Comparison of ENCODE assay signal across 8 mouse cellular contexts in genomic region chr11:22987357-22987756, GRCm38 (mm10). TPM values are rescaled to one million over a fixed set of nuclear protein-coding genes. Genes with fewer than 3 reads are reported as not detected.
A peak's percentile ranks its signal among the peaks of the same experiment; 100 is the strongest.
DNase-seq lines count a peak whose midpoint lies in the region; ATAC-seq and TF ChIP-seq lines count a peak whose summit lies in the region.

No protein-coding gene starts in this region.

- ATAC-seq in forebrain, embryonic 14.5 days: no peak
- ATAC-seq in liver, embryonic 11.5 days (replicated peaks; ENCODE audit: low FRiP score): no peak
- ATAC-seq in megakaryocyte progenitor cell, adult 5-6 weeks (replicated peaks; ENCODE audit: poor library complexity): peak; percentile 45

- peak; percentile 72 for TF ChIP-seq CTCF in liver, adult 2 months (IDR thresholded peaks at IDR 0.05; ENCODE audit: low read depth, low read length)

- no peak overlapping the region for H3K4me3 ChIP-seq in forebrain, embryonic 14.5 days (ENCODE audit: low read depth, low read length)
- no peak overlapping the region for H3K4me3 ChIP-seq in forebrain, embryonic 10.5 days
- no peak overlapping the region for H3K4me3 ChIP-seq in liver, adult 2 months (ENCODE audit: insufficient read depth, low read depth, low read length)
- H3K4me3 ChIP-seq in liver, embryonic 11.5 days (ENCODE audit: low read depth, low read length): no peak overlapping the region

- TF ChIP-seq POLR2A in liver, adult 2 months (IDR thresholded peaks at IDR 0.05; ENCODE audit: extremely low read depth, insufficient read depth, low read length): no peak

- 54% methylated on average over 2 of the region's 2 CpGs for WGBS in forebrain, embryonic 14.5 days
- 66% methylated on average over 2 of the region's 2 CpGs for WGBS in forebrain, embryonic 10.5 days
- WGBS in liver, adult 2 months: 36% methylated on average over 2 of the region's 2 CpGs
- WGBS in liver, embryonic 11.5 days: 49% methylated on average over 2 of the region's 2 CpGs

- H3K4me1 ChIP-seq in forebrain, embryonic 14.5 days (ENCODE audit: control insufficient read depth, insufficient read depth, low read length): peaks cover 10% of the 10 kb centered on the region
- peaks cover 22% of the 10 kb centered on the region for H3K4me1 ChIP-seq in forebrain, embryonic 10.5 days
- H3K4me1 ChIP-seq in liver, adult 2 months (ENCODE audit: control insufficient read depth, insufficient read depth, low read length): peaks cover 7% of the 10 kb centered on the region
- H3K4me1 ChIP-seq in liver, embryonic 11.5 days (replicated peaks; ENCODE audit: control insufficient read depth, insufficient read depth, low read length): peaks cover 10% of the 10 kb centered on the region

- H3K9ac ChIP-seq in forebrain, embryonic 14.5 days (ENCODE audit: low read length): no peak overlapping the region
- H3K9ac ChIP-seq in liver, adult 2 months (ENCODE audit: low read depth, low read length): no peak overlapping the region
- no peak overlapping the region for H3K9ac ChIP-seq in liver, embryonic 11.5 days (ENCODE audit: low read depth, low read length)

- H3K36me3 ChIP-seq in forebrain, embryonic 14.5 days (ENCODE audit: control insufficient read depth, insufficient read depth, low read length): no peaks in the 10 kb centered on the region
- H3K36me3 ChIP-seq in forebrain, embryonic 10.5 days (replicated peaks): peaks cover 6% of the 10 kb centered on the region; the same call in 1 of the 2 replicates
- H3K36me3 ChIP-seq in liver, adult 2 months (ENCODE audit: control insufficient read depth, insufficient read depth, low read length): no peaks in the 10 kb centered on the region
- no peaks in the 10 kb centered on the region for H3K36me3 ChIP-seq in liver, embryonic 11.5 days (ENCODE audit: control insufficient read depth, insufficient read depth, low read length)

- H3K27ac ChIP-seq in forebrain, embryonic 14.5 days (ENCODE audit: low read depth, low read length): no peak overlapping the region
- H3K27ac ChIP-seq in forebrain, embryonic 10.5 days: no peak overlapping the region
- no peak overlapping the region for H3K27ac ChIP-seq in liver, adult 2 months (replicated peaks; ENCODE audit: insufficient read depth, low read depth, low read length)
- H3K27ac ChIP-seq in liver, embryonic 11.5 days (ENCODE audit: low read depth, low read length): no peak overlapping the region

- DNase-seq in forebrain, embryonic 14.5 days (ENCODE audit: low spot score): peak; percentile 86
- no peak for DNase-seq in forebrain, embryonic 10.5 days (ENCODE audit: extremely low spot score, low spot score)
- peak; percentile 69 for DNase-seq in liver, adult 2 months (ENCODE audit: extremely low read depth, low read depth, low spot score)
- DNase-seq in liver, embryonic 11.5 days (ENCODE audit: low spot score): no peak
- peak; percentile 58 for DNase-seq in T-cell, adult 2 months (ENCODE audit: low spot score)
- DNase-seq in forelimb bud, embryonic 11.5 days (ENCODE audit: low read depth, low spot score): peak; percentile 69
- no peak for DNase-seq in testis, postnatal 14 days (ENCODE audit: low spot score)

- no peaks in the 10 kb centered on the region for H3K27me3 ChIP-seq in forebrain, embryonic 14.5 days (replicated peaks; ENCODE audit: control insufficient read depth, insufficient read depth, low read length)
- no peaks in the 10 kb centered on the region for H3K27me3 ChIP-seq in forebrain, embryonic 10.5 days (ENCODE audit: poor library complexity, severe bottlenecking)
- H3K27me3 ChIP-seq in liver, adult 2 months (ENCODE audit: control insufficient read depth, insufficient read depth, low read length): no peaks in the 10 kb centered on the region
- no peaks in the 10 kb centered on the region for H3K27me3 ChIP-seq in liver, embryonic 11.5 days (replicated peaks; ENCODE audit: control insufficient read depth, insufficient read depth, low read length)

- H3K79me2 ChIP-seq in liver, adult 2 months (ENCODE audit: control insufficient read depth, insufficient read depth, low read length): peaks cover 13% of the 10 kb centered on the region

- H3K9me3 ChIP-seq in forebrain, embryonic 14.5 days (replicated peaks; ENCODE audit: control insufficient read depth, low read length): no peaks in the 10 kb centered on the region
- H3K9me3 ChIP-seq in forebrain, embryonic 10.5 days: no peaks in the 10 kb centered on the region
- H3K9me3 ChIP-seq in liver, embryonic 11.5 days (ENCODE audit: control insufficient read depth, low read length): no peaks in the 10 kb centered on the region

- no peak overlapping the region for H3K4me2 ChIP-seq in forebrain, embryonic 14.5 days (ENCODE audit: low read length)
- H3K4me2 ChIP-seq in liver, embryonic 11.5 days: no peak overlapping the region

RNA-seq across cellular contexts. Expression of gene Cct4, which starts 3.0 kb away (rescaled TPM):
- polyA plus RNA-seq in forebrain, embryonic 14.5 days (2014; fragmentation: Nextera tagmentation; extraction: Ambion mirVana): 378 and 395 TPM in 2 replicates
- 422 and 434 TPM in 2 replicates for polyA plus RNA-seq in forebrain, embryonic 10.5 days (2016; fragmentation: Nextera tagmentation; extraction: Ambion mirVana)
- 86.8 and 92.2 TPM in 2 replicates for total RNA-seq in liver, adult 2 months (2014; rRNA removed)
- 89.2 and 136 TPM in 2 replicates for polyA plus RNA-seq in liver, adult 2 months (2012; rRNA removed)
- polyA plus RNA-seq in liver, embryonic 11.5 days (2014; fragmentation: Nextera tagmentation; extraction: Ambion mirVana): 399 and 436 TPM in 2 replicates
- 346 and 370 TPM in 2 replicates for total RNA-seq in megakaryocyte progenitor cell, adult 5-6 weeks (2015)
- total RNA-seq in megakaryocyte progenitor cell, adult 5-6 weeks (2017): 218 and 319 TPM in 2 replicates

RNA-seq across cellular contexts. Expression of gene Commd1, which starts 5.2 kb away (rescaled TPM):
- 285 and 304 TPM in 2 replicates for polyA plus RNA-seq in forebrain, embryonic 14.5 days (2014; fragmentation: Nextera tagmentation; extraction: Ambion mirVana)
- polyA plus RNA-seq in forebrain, embryonic 10.5 days (2016; fragmentation: Nextera tagmentation; extraction: Ambion mirVana): 385 and 388 TPM in 2 replicates
- total RNA-seq in liver, adult 2 months (2014; rRNA removed): 42.4 and 53.5 TPM in 2 replicates
- 15.9 and 18.5 TPM in 2 replicates for polyA plus RNA-seq in liver, adult 2 months (2012; rRNA removed)
- polyA plus RNA-seq in liver, embryonic 11.5 days (2014; fragmentation: Nextera tagmentation; extraction: Ambion mirVana): 331 and 333 TPM in 2 replicates
- 141 and 159 TPM in 2 replicates for total RNA-seq in megakaryocyte progenitor cell, adult 5-6 weeks (2015)
- 89.6 and 105 TPM in 2 replicates for total RNA-seq in megakaryocyte progenitor cell, adult 5-6 weeks (2017)

RNA-seq across cellular contexts. Expression of gene Gm28048, which starts 5.5 kb away (rescaled TPM):
- 4.0 and 4.3 TPM in 2 replicates for polyA plus RNA-seq in forebrain, embryonic 14.5 days (2014; fragmentation: Nextera tagmentation; extraction: Ambion mirVana)
- 4.3 and 4.4 TPM in 2 replicates for polyA plus RNA-seq in forebrain, embryonic 10.5 days (2016; fragmentation: Nextera tagmentation; extraction: Ambion mirVana)
- total RNA-seq in liver, adult 2 months (2014; rRNA removed): 12.4 and 13.0 TPM in 2 replicates
- not detected in 2 replicates for polyA plus RNA-seq in liver, adult 2 months (2012; rRNA removed)
- 17.7 and 20.0 TPM in 2 replicates for polyA plus RNA-seq in liver, embryonic 11.5 days (2014; fragmentation: Nextera tagmentation; extraction: Ambion mirVana)
- 77.6 and 83.1 TPM in 2 replicates for total RNA-seq in megakaryocyte progenitor cell, adult 5-6 weeks (2015)
- 52.7 and 59.5 TPM in 2 replicates for total RNA-seq in megakaryocyte progenitor cell, adult 5-6 weeks (2017)

RNA-seq across cellular contexts. Expression of gene Zrsr1, which starts 15.6 kb away (rescaled TPM):
- 4.7 and 5.6 TPM in 2 replicates for polyA plus RNA-seq in forebrain, embryonic 14.5 days (2014; fragmentation: Nextera tagmentation; extraction: Ambion mirVana)
- polyA plus RNA-seq in forebrain, embryonic 10.5 days (2016; fragmentation: Nextera tagmentation; extraction: Ambion mirVana): 2.4 and 2.8 TPM in 2 replicates
- total RNA-seq in liver, adult 2 months (2014; rRNA removed): 5.6 and 6.8 TPM in 2 replicates
- 3.8 and 4.9 TPM in 2 replicates for polyA plus RNA-seq in liver, adult 2 months (2012; rRNA removed)
- 1.7 and 2.1 TPM in 2 replicates for polyA plus RNA-seq in liver, embryonic 11.5 days (2014; fragmentation: Nextera tagmentation; extraction: Ambion mirVana)
- 4.0 and 7.0 TPM in 2 replicates for total RNA-seq in megakaryocyte progenitor cell, adult 5-6 weeks (2015)
- total RNA-seq in megakaryocyte progenitor cell, adult 5-6 weeks (2017): 10.3 and 11.2 TPM in 2 replicates

RNA-seq across cellular contexts. Expression of gene Fam161a, which starts 20.0 kb away (rescaled TPM):
- 3.2 and 4.1 TPM in 2 replicates for polyA plus RNA-seq in forebrain, embryonic 14.5 days (2014; fragmentation: Nextera tagmentation; extraction: Ambion mirVana)
- 1.8 and 2.2 TPM in 2 replicates for polyA plus RNA-seq in forebrain, embryonic 10.5 days (2016; fragmentation: Nextera tagmentation; extraction: Ambion mirVana)
- total RNA-seq in liver, adult 2 months (2014; rRNA removed): 1.9 and 3.8 TPM in 2 replicates
- 0.95 and 1.0 TPM in 2 replicates for polyA plus RNA-seq in liver, adult 2 months (2012; rRNA removed)
- 1.1 and 1.9 TPM in 2 replicates for polyA plus RNA-seq in liver, embryonic 11.5 days (2014; fragmentation: Nextera tagmentation; extraction: Ambion mirVana)
- total RNA-seq in megakaryocyte progenitor cell, adult 5-6 weeks (2015): 0.62 and 1.1 TPM in 2 replicates
- 0.71 and 0.81 TPM in 2 replicates for total RNA-seq in megakaryocyte progenitor cell, adult 5-6 weeks (2017)

Comparison
In these comparisons a context has a peak if more than half of its experiments do, and no peak if none do; other contexts are left out.
1. DNase-seq: peak in forebrain, embryonic 14.5 days (single experiment), liver, adult 2 months (single experiment), T-cell, adult 2 months (single experiment) and forelimb bud, embryonic 11.5 days (single experiment); none in forebrain, embryonic 10.5 days (single experiment), liver, embryonic 11.5 days (single experiment) and testis, postnatal 14 days (single experiment).
2. RNA of gene Commd1, which starts 5.2 kb away (polyA plus RNA-seq): 385 to 388 TPM in forebrain, embryonic 10.5 days, 331 to 333 TPM in liver, embryonic 11.5 days and 285 to 304 TPM in forebrain, embryonic 14.5 days; 15.9 to 18.5 TPM in liver, adult 2 months; every median in the first group is over 10 times any median in the second.